Mouse (Mus musculus) bone marrow, adult 2 months (tissue): Measurements from ENCODE around the gene Pcsk5.

Source experiments
- CTCF ChIP-seq: fragments of 200-500 bp; IDR thresholded peaks from 2 replicates; pipeline ENCODE4 v1.5.1; 2011; ENCODE audit warnings: low read length, control low read depth; ENCODE audit not compliant: control insufficient read depth, insufficient read depth
- POLR2A ChIP-seq: fragments of 200-500 bp; IDR thresholded peaks from 2 replicates; pipeline ENCODE4 v1.6.1; 2011; ENCODE audit warnings: low read depth, mild to moderate bottlenecking, control low read depth, low read length, borderline replicate concordance; ENCODE audit not compliant: control insufficient read depth

DNA sequence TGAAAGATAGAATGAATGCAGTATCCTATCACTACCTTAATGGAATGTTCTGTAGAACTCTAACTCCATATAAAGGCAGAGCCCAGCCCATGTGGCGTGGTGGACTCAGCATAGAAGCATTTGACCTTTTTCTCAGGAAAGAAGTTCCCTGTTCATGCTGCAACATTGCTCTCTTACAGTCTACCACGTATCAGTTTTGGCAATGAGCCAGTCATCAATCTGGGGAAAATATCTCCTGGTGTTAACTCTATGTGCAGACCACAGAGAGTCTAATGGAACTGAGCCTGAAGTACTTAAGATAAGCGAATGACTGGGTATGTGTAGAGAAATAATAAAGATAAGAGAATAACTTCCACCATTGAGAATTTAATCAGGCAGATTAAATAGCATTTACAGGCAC lies 270.2 kb downstream of the Pcsk5 start:
- TF ChIP-seq CTCF (no peak), POLR2A (no peak)
